In genomic region chrX:100738918-100739317, GRCm38 (mm10) we compare ENCODE assay signal across 8 mouse cellular contexts. TPM values are rescaled to one million over a fixed set of nuclear protein-coding genes. Genes with fewer than 3 reads are reported as not detected.
DNase-seq lines count a peak whose midpoint lies in the region; ATAC-seq lines count a peak whose summit lies in the region.

No protein-coding gene starts in this region.

- H3K27me3 ChIP-seq in neural tube, embryonic 14.5 days (ENCODE audit: control insufficient read depth, insufficient read depth, low read length): no peaks in the 10 kb centered on the region; the same call in 1 of the 2 replicates

- H3K4me2 ChIP-seq in neural tube, embryonic 14.5 days (ENCODE audit: low read depth, low read length): peak overlapping the region; percentile 46

- peak; percentile 16 for DNase-seq in MEL-GATA-1-ER (ENCODE audit: extremely low read depth, low read depth)
- peak; percentile 59 for DNase-seq in cerebellum, adult 8-10 months
- peak; percentile 62 to 71 for DNase-seq in heart, postnatal 36 days
- peak; percentile 50 to 78 for DNase-seq in layer of hippocampus, adult 18-20 months (ENCODE audit: low spot score in 2 of 2)
- DNase-seq in lung, adult 18-20 months: peak; percentile 52 to 69

- H3K9ac ChIP-seq in neural tube, embryonic 14.5 days (replicated peaks; ENCODE audit: low read depth, low read length): peak overlapping the region; percentile 28; the same call in 1 of the 2 replicates

- peak; percentile 93 for ATAC-seq in frontal cortex, adult (ENCODE audit: low TSS enrichment)
- ATAC-seq in neural tube, embryonic 14.5 days (ENCODE audit: low read depth): peak; percentile 86
- no peak for ATAC-seq in erythroid progenitor cell, adult 5-6 weeks (replicated peaks; ENCODE audit: low FRiP score, poor library complexity, severe bottlenecking)

- no peak overlapping the region for H3K27ac ChIP-seq in neural tube, embryonic 14.5 days (ENCODE audit: low read depth, low read length)

- no peaks in the 10 kb centered on the region for H3K4me1 ChIP-seq in neural tube, embryonic 14.5 days (ENCODE audit: control insufficient read depth, insufficient read depth, low read length)

- 20% methylated on average over 14 of the region's 14 CpGs for WGBS in neural tube, embryonic 14.5 days

- H3K4me3 ChIP-seq in neural tube, embryonic 14.5 days (ENCODE audit: low read depth, low read length): peak overlapping the region; percentile 32

- H3K36me3 ChIP-seq in neural tube, embryonic 14.5 days (ENCODE audit: control insufficient read depth, insufficient read depth, low read length): no peaks in the 10 kb centered on the region

- H3K9me3 ChIP-seq in neural tube, embryonic 14.5 days (ENCODE audit: control insufficient read depth, low read length): no peaks in the 10 kb centered on the region

- intact Hi-C loops in heart, postnatal 36 days (cut with DNase I): loop anchor here (2.0 to 10.0 kb wide), 2 partner anchors 118 to 244 kb away; partner anchors contain the start of gene Igbp1

RNA-seq across cellular contexts. Expression of gene Gdpd2, which starts 9.2 kb away (rescaled TPM):
- total RNA-seq in heart, postnatal 36 days (2021): not detected
- total RNA-seq in layer of hippocampus, adult 18-20 months (2021): 10 to 100 TPM in 1 of 2 experiments, 1 to 10 TPM in 1; 8.2 to 14.9 TPM
- polyA plus RNA-seq in neural tube, embryonic 14.5 days (2014; fragmentation: Nextera tagmentation; extraction: Ambion mirVana): 40.8 and 43.5 TPM in 2 replicates
- total RNA-seq in erythroid progenitor cell, adult 5-6 weeks (2015; ENCODE audit: low replicate concordance): 1.3 and 9.7 TPM in 2 replicates
- 6.9 and 18.0 TPM in 2 replicates for total RNA-seq in erythroid progenitor cell, adult 5-6 weeks (2017; ENCODE audit: low replicate concordance)

RNA-seq across cellular contexts. Expression of gene Dlg3, which starts 28.6 kb away (rescaled TPM):
- total RNA-seq in heart, postnatal 36 days (2021): 1 to 10 TPM; 3.0 to 3.4 TPM
- 100 to 1,000 TPM; 149 to 153 TPM for total RNA-seq in layer of hippocampus, adult 18-20 months (2021)
- polyA plus RNA-seq in neural tube, embryonic 14.5 days (2014; fragmentation: Nextera tagmentation; extraction: Ambion mirVana): 11.9 and 12.9 TPM in 2 replicates
- 0.72 TPM in 1 of 2 replicates, not detected in the other for total RNA-seq in erythroid progenitor cell, adult 5-6 weeks (2015; ENCODE audit: low replicate concordance)
- 0.45 and 0.77 TPM in 2 replicates for total RNA-seq in erythroid progenitor cell, adult 5-6 weeks (2017; ENCODE audit: low replicate concordance)

Comparison
In these comparisons a context has a peak if more than half of its experiments do, and no peak if none do; other contexts are left out.
1. DNase-seq: peak in every context shown above with its lines; median percentile 66 in heart, postnatal 36 days; 64 in layer of hippocampus, adult 18-20 months; 60 in lung, adult 18-20 months; 59 in cerebellum, adult 8-10 months; 16 in MEL-GATA-1-ER.
2. RNA of gene Dlg3, which starts 28.6 kb away (total RNA-seq): 149 to 153 TPM in layer of hippocampus, adult 18-20 months; 3.0 to 3.4 TPM in heart, postnatal 36 days and 0.45 to 0.77 TPM in erythroid progenitor cell, adult 5-6 weeks; every median in the first group is over 10 times any median in the second.